Mouse (Mus musculus) C2C12 (cell line): ENCODE measurements at regions not wholly inside any gene's neighbourhood (a gene's known extent, or its start where the extent isn't known, plus 50 kb on each side); places are given as distances from the start of the nearest gene placed in this dataset.

ENCODE experiments used
- CTCF ChIP-seq: IDR thresholded peaks from one replicate; pipeline ENCODE4 v1.5.1; 2011; ENCODE audit not compliant: control insufficient read depth, insufficient read depth, insufficient read length
- MYOD1 ChIP-seq: IDR thresholded peaks from one replicate; pipeline ENCODE4 v1.6.1; 2011; ENCODE audit warnings: low read depth; ENCODE audit not compliant: control insufficient read depth, insufficient read length

GRCm38 (mm10) chr9:43540131-43540530 lies 203.7 kb upstream of the Nectin1 start:
- TF ChIP-seq CTCF (no peak), MYOD1 (no peak)
